Mouse (Mus musculus): ENCODE results near the gene Slc19a1. TPM values are rescaled to one million over a fixed set of nuclear protein-coding genes. Genes with fewer than 3 reads are reported as not detected.
A peak's percentile ranks its signal among the peaks of the same experiment; 100 is the strongest.

Gene Slc19a1
- polyA plus RNA-seq, 1 experiment from 2014 or later, result 35.4 TPM

DNA sequence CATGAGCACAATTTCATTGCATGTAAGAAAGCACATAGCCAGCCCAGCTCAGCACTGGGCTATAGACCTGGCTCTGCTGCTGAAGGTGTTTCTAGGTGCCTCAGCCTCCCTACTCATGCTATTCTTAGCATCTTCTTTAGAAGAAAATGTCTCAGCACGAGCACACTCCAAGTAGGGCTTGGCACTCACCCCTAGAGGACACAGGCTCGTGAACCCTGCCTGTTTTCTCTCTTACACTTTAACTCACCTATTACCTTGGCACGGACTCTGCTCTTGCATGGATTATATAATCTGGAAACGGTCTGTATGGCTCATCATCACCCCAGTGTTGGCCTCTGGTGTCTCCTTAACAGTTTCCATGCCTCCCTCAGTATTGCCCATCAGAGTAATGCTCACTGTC, 20.4 kb upstream of the Slc19a1 start:
- no peak overlapping the region for H3K4me3 ChIP-seq (ENCODE audit: low read depth, low read length)
- H3K9me3 ChIP-seq (ENCODE audit: control insufficient read depth, low read depth, low read length), result no peaks in the 10 kb centered on the region
- peaks cover 8% of the 10 kb centered on the region; the same call in 1 of the 2 replicates for H3K4me1 ChIP-seq (ENCODE audit: control insufficient read depth, insufficient read depth, low read length)
- 86% methylated on average over 4 of the region's 4 CpGs for WGBS
- ATAC-seq (ENCODE audit: insufficient number of reproducible peaks, insufficient read depth, low FRiP score, low read depth), result no peak
- no peak overlapping the region for H3K4me2 ChIP-seq (replicated peaks; ENCODE audit: low read depth, low read length)
- no peaks in the 10 kb centered on the region for H3K27me3 ChIP-seq (ENCODE audit: control insufficient read depth, insufficient read depth, low read length)
- no peaks in the 10 kb centered on the region for H3K36me3 ChIP-seq (ENCODE audit: control insufficient read depth, insufficient read depth, low read length)
- H3K9ac ChIP-seq (replicated peaks; ENCODE audit: low read depth, low read length), result no peak overlapping the region
- H3K27ac ChIP-seq (ENCODE audit: low read length), result no peak overlapping the region

DNA sequence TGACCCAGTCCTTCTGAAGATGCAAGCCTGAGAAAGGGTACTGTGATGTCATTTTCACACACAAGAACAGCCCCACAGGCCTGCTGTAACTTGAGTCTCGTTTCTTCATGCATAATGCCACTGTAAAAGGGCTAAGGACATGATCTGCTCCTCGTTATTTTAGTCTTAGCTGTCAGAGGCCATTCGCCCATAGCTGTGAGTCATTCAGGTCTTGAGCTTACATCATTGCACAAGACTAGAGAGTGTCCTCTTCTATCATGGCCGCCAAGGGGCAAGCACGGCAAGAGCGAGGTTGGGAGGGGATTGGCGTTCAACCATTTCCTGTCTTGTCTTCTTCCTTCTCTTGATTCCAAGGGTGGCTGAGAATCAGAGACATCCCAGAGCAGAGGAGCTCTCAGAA, 16.0 kb upstream of the Slc19a1 start:
- no peak for ATAC-seq (ENCODE audit: insufficient number of reproducible peaks, insufficient read depth, low FRiP score, low read depth)
- H3K27ac ChIP-seq (ENCODE audit: low read length), result no peak overlapping the region
- 81% methylated on average over 7 of the region's 7 CpGs for WGBS

DNA sequence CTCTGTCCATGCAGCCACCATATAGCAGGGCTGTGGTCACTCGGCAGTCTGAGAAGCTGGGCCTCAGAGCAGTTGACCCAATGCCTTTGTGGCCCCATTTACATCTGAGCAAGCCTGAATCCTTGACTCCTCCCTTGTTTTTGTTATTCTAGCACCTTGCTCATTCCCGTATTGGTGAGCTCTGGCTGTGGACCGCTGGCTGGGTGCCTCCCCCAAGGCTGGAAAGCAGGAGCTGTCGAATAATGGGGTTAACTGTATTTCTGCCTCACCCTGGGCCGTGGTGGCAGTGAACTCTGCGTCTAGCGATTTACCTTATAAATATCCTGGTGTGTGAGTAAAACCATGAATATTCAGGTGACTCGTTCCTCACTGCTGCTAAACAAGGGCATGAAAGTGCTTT, 15.5 kb upstream of the Slc19a1 start:
- Histone ChIP-seq H3K27ac (ENCODE audit: low read length) (no peak overlapping the region), H3K9ac (replicated peaks; ENCODE audit: low read depth, low read length) (no peak overlapping the region), H3K4me2 (replicated peaks; ENCODE audit: low read depth, low read length) (no peak overlapping the region), H3K4me1 (ENCODE audit: control insufficient read depth, insufficient read depth, low read length) (peaks cover 2% of the 10 kb centered on the region; the same call in 1 of the 2 replicates), H3K27me3 (ENCODE audit: control insufficient read depth, insufficient read depth, low read length) (no peaks in the 10 kb centered on the region), H3K9me3 (ENCODE audit: control insufficient read depth, low read depth, low read length) (no peaks in the 10 kb centered on the region), H3K4me3 (ENCODE audit: low read depth, low read length) (no peak overlapping the region), H3K36me3 (ENCODE audit: control insufficient read depth, insufficient read depth, low read length) (no peaks in the 10 kb centered on the region)
- no peak for ATAC-seq (ENCODE audit: insufficient number of reproducible peaks, insufficient read depth, low FRiP score, low read depth)
- WGBS, result 47% methylated on average over 8 of the region's 8 CpGs

More for the DNA sequence above, 16.0 kb upstream of the Slc19a1 start:
- H3K36me3 ChIP-seq (ENCODE audit: control insufficient read depth, insufficient read depth, low read length), result no peaks in the 10 kb centered on the region
- H3K27me3 ChIP-seq (ENCODE audit: control insufficient read depth, insufficient read depth, low read length), result no peaks in the 10 kb centered on the region
- H3K4me2 ChIP-seq (replicated peaks; ENCODE audit: low read depth, low read length), result no peak overlapping the region
- peaks cover 2% of the 10 kb centered on the region; the same call in 1 of the 2 replicates for H3K4me1 ChIP-seq (ENCODE audit: control insufficient read depth, insufficient read depth, low read length)
- H3K4me3 ChIP-seq (ENCODE audit: low read depth, low read length), result no peak overlapping the region
- no peaks in the 10 kb centered on the region for H3K9me3 ChIP-seq (ENCODE audit: control insufficient read depth, low read depth, low read length)
- H3K9ac ChIP-seq (replicated peaks; ENCODE audit: low read depth, low read length), result no peak overlapping the region

DNA sequence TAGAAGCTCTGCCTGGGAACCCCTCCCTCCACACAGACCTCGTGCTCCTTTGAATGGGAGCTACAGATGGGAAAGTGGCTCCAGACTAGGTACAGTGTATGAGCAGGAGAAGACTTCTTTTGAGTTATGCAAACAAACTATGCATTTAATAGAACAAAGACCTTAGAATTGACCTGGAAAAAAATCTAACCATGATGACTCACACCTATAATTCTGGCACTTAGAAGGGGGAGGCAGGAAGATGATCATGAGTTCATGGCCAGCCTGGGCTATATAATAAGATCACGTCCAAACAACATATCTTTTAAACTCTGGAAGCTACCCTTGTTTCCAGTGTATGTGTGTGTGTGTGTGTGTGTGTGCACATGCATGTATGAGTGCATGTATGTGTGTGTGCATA, 15.0 kb upstream of the Slc19a1 start:
- 73% methylated on average over 2 of the region's 2 CpGs for WGBS
- H3K9me3 ChIP-seq (ENCODE audit: control insufficient read depth, low read depth, low read length), result no peaks in the 10 kb centered on the region

DNA sequence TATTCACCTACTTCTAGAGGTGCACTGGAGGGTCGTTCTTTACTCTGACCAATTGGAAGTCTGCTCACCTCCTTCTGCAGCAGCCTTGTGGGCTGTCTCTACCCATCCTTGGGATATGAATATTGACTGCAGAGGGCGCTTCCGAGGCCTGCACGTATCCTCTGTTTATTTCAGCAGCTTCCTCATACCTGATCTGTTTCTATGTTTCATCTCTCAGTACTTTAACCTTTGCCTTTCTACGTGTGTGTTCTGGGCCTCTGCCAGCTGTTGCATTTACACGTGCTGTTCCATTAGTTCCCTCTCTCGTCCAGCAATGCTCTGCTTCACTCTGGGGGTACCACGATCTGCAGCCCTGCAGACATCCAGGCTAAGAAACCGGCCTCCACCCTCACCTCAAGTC, 14.4 kb upstream of the Slc19a1 start:
- H3K36me3 ChIP-seq (ENCODE audit: control insufficient read depth, insufficient read depth, low read length), result no peaks in the 10 kb centered on the region
- peaks cover 2% of the 10 kb centered on the region; the same call in 1 of the 2 replicates for H3K4me1 ChIP-seq (ENCODE audit: control insufficient read depth, insufficient read depth, low read length)
- ATAC-seq (ENCODE audit: insufficient number of reproducible peaks, insufficient read depth, low FRiP score, low read depth), result no peak
- no peaks in the 10 kb centered on the region for H3K9me3 ChIP-seq (ENCODE audit: control insufficient read depth, low read depth, low read length)
- no peaks in the 10 kb centered on the region for H3K27me3 ChIP-seq (ENCODE audit: control insufficient read depth, insufficient read depth, low read length)
- no peak overlapping the region for H3K9ac ChIP-seq (replicated peaks; ENCODE audit: low read depth, low read length)
- H3K27ac ChIP-seq (ENCODE audit: low read length), result no peak overlapping the region
- no peak overlapping the region for H3K4me2 ChIP-seq (replicated peaks; ENCODE audit: low read depth, low read length)
- whole genome bisulfite sequencing, result 29% methylated on average over 9 of the region's 9 CpGs
- H3K4me3 ChIP-seq (ENCODE audit: low read depth, low read length), result no peak overlapping the region

More for the DNA sequence above, 15.0 kb upstream of the Slc19a1 start:
- Histone ChIP-seq H3K4me3 (ENCODE audit: low read depth, low read length) (no peak overlapping the region), H3K4me1 (ENCODE audit: control insufficient read depth, insufficient read depth, low read length) (peaks cover 2% of the 10 kb centered on the region; the same call in 1 of the 2 replicates), H3K4me2 (replicated peaks; ENCODE audit: low read depth, low read length) (no peak overlapping the region), H3K9ac (replicated peaks; ENCODE audit: low read depth, low read length) (no peak overlapping the region), H3K27ac (ENCODE audit: low read length) (no peak overlapping the region), H3K27me3 (ENCODE audit: control insufficient read depth, insufficient read depth, low read length) (no peaks in the 10 kb centered on the region), H3K36me3 (ENCODE audit: control insufficient read depth, insufficient read depth, low read length) (no peaks in the 10 kb centered on the region)
- no peak for ATAC-seq (ENCODE audit: insufficient number of reproducible peaks, insufficient read depth, low FRiP score, low read depth)

DNA sequence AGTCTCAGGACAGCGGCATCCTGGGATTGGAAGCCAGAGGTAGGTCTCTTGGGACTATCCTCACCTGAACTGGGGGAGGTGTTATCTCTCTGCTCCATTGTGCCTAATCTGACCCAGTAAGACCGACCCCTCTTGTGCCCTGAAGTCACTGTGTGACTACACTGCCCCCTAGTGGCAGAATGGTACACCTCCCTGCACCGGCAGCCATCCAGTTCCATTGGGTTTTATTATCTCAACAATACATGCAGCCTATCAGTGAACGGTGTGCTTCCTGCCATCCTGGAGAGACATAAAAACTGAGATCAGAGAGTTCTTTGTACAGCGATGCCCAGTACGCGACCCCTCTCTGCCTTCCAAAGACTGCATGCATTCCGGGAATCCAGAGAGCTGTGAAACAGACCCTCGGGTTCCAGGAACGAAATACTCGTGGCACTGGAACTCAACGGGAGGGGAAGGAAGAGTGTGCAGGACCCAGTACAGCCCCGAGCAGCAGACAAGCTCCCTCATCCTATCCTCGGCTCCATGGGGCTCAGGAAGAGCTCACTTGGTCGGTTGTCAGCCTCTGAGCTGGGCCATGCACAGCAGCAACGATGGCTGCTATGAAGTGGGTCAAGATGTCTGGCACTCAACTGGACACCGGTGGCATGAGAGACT, 10.5 kb upstream of the Slc19a1 start:
- Histone ChIP-seq H3K4me1 (ENCODE audit: control insufficient read depth, insufficient read depth, low read length) (peaks cover 2% of the 10 kb centered on the region; the same call in 1 of the 2 replicates), H3K27me3 (ENCODE audit: control insufficient read depth, insufficient read depth, low read length) (no peaks in the 10 kb centered on the region), H3K4me3 (ENCODE audit: low read depth, low read length) (no peak overlapping the region), H3K9me3 (ENCODE audit: control insufficient read depth, low read depth, low read length) (no peaks in the 10 kb centered on the region), H3K4me2 (replicated peaks; ENCODE audit: low read depth, low read length) (peak overlapping the region; percentile 2; the same call in 1 of the 2 replicates), H3K27ac (ENCODE audit: low read length) (no peak overlapping the region), H3K9ac (replicated peaks; ENCODE audit: low read depth, low read length) (no peak overlapping the region), H3K36me3 (ENCODE audit: control insufficient read depth, insufficient read depth, low read length) (no peaks in the 10 kb centered on the region)
- 35% methylated on average over 17 of the region's 17 CpGs for WGBS
- peak; percentile 54; the same call in 1 of the 2 replicates for ATAC-seq (ENCODE audit: insufficient number of reproducible peaks, insufficient read depth, low FRiP score, low read depth)

DNA sequence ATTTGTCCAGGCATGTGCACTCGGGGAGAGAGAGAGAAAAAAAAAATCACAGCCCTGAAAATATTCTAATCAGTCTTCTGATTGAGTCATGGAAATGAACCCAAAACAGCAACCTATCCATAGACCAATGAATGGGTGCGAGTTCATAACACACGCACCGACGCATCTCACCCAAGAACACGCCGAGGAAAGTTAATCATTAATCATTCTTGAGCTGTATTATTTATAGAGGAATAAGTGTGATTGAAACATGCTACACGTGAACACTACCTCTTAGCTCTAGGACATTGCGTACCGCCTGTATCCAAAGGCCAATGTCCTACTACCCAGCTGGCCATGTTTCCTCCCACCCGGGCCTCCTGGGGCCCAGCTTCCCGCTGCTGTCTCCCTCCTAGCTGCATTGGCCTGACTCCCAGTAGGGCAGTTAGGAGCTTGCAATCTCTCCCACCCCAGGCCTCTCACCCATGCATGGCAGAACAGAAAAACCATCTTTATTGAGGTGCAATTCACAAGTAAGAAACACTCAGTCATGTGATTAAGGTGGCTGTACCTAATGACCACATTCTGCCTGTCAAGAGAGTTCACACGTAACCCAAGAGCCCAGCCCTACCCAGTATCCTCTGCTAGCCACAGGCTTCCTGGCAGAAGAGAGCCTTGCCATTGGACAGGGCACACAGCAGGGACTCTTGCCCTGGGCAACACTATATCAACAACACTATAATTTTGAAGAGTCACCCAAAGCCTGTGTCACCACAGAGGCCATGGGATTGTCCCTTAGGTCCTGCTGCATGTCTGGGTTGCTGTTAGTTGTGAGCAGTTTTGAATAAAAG, 9.5 kb upstream of the Slc19a1 start:
- no peak for ATAC-seq (ENCODE audit: insufficient number of reproducible peaks, insufficient read depth, low FRiP score, low read depth)
- Histone ChIP-seq H3K9ac (replicated peaks; ENCODE audit: low read depth, low read length) (no peak overlapping the region), H3K4me2 (replicated peaks; ENCODE audit: low read depth, low read length) (no peak overlapping the region), H3K4me1 (ENCODE audit: control insufficient read depth, insufficient read depth, low read length) (peaks cover 2% of the 10 kb centered on the region; the same call in 1 of the 2 replicates), H3K36me3 (ENCODE audit: control insufficient read depth, insufficient read depth, low read length) (no peaks in the 10 kb centered on the region), H3K9me3 (ENCODE audit: control insufficient read depth, low read depth, low read length) (no peaks in the 10 kb centered on the region), H3K4me3 (ENCODE audit: low read depth, low read length) (no peak overlapping the region), H3K27me3 (ENCODE audit: control insufficient read depth, insufficient read depth, low read length) (no peaks in the 10 kb centered on the region), H3K27ac (ENCODE audit: low read length) (no peak overlapping the region)
- 73% methylated on average over 13 of the region's 13 CpGs for WGBS

DNA sequence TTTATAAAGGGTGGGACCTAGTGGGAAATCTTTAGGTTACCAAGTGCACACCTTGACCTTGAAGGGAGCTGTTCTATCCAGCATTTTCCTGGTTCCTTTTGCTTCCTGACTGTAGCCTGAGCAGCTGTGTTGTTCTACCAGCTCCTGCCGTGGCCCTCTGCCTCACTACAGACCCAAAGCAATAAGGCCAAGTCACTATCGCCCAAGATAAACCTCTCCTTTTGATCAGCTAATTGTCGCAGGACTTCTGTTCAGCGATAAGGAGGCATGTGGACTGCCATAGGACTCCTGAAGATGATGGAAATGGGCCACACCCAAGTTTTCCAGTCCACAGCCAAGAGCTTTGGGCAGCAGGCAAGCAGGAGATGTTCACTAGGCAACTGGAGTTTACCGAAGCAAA, 7.8 kb upstream of the Slc19a1 start:
- WGBS, result 62% methylated on average over 5 of the region's 5 CpGs
- Histone ChIP-seq H3K9ac (replicated peaks; ENCODE audit: low read depth, low read length) (no peak overlapping the region), H3K9me3 (ENCODE audit: control insufficient read depth, low read depth, low read length) (no peaks in the 10 kb centered on the region), H3K27me3 (ENCODE audit: control insufficient read depth, insufficient read depth, low read length) (no peaks in the 10 kb centered on the region), H3K36me3 (ENCODE audit: control insufficient read depth, insufficient read depth, low read length) (no peaks in the 10 kb centered on the region), H3K4me1 (ENCODE audit: control insufficient read depth, insufficient read depth, low read length) (no peaks in the 10 kb centered on the region), H3K27ac (ENCODE audit: low read length) (no peak overlapping the region), H3K4me3 (ENCODE audit: low read depth, low read length) (no peak overlapping the region), H3K4me2 (replicated peaks; ENCODE audit: low read depth, low read length) (no peak overlapping the region)
- ATAC-seq (ENCODE audit: insufficient number of reproducible peaks, insufficient read depth, low FRiP score, low read depth), result no peak

Data from stomach, embryonic 14.5 days (tissue).